Mouse (Mus musculus) frontal cortex, postnatal 36 days (tissue): ENCODE results near the gene Gm20604.

ENCODE experiments used
- DNase-seq, 2 experiments: peaks; one replicate each; pipeline ENCODE4 v3.0.0; 2022; ENCODE audit warnings: low spot score in 2 of 2

Gm20604 gene

DNA sequence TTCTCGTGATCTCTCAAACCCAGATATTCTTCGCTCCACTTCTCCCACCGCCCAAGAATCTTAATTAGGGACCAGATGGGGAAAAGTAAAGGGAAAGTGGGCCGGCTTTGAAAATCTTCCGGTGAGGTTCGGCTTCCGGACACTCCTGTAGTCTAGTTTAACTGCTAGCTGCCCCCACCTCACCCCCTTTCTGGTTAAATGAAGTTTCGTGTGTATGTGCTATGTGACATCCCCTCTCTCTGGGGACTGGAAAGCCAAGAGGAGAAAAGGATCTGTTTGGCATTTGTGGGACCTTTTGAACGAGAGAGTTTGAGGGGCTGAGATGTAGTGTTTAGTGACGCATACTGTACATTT, at the start of gene Gm20604:
Gm20604 (minus strand) TSS at position 270 of the 354 bp plus-strand sequence.
- no peak for DNase-seq

DNA sequence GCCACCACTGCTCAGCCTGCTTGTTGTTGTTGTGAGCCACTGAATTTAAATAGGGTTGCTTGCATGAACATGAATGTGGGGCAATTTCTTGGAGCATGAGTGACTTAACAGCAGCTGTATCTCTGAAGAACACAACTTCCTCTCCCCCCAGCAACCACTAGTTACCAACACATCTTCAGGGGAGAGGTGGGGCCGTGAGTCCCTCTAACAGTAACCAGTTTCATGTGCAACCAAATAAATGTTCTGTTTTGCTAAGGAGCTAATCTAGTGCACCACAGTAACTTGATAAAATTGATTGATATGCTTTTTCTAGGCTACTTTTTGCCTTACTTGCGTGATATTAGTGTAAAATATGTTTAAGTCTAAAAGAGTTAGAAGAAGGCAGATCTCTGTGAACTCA, 41.1 kb upstream of the Gm20604 start:
- no peak for DNase-seq

DNA sequence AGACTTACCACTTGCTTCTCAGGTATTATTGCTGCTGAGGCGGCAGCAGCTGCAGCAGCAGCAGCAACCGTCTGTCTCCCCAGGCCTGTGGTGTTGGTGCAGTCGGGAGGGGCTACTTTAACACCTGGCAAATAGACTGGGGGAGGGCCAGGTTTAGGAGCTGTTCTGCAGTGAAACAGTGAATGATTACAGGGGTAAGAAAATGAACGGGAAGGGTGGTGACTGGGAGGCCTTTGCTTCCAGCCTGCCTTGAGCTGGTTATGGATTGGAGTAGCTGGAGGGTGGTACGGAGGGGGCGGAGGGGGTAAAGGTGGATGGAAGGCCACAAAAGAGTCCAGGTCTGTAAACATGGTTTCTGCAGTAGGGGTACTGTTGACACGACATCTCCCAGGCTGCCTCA, 29.5 kb upstream of the Gm20604 start:
- no peak for DNase-seq

DNA sequence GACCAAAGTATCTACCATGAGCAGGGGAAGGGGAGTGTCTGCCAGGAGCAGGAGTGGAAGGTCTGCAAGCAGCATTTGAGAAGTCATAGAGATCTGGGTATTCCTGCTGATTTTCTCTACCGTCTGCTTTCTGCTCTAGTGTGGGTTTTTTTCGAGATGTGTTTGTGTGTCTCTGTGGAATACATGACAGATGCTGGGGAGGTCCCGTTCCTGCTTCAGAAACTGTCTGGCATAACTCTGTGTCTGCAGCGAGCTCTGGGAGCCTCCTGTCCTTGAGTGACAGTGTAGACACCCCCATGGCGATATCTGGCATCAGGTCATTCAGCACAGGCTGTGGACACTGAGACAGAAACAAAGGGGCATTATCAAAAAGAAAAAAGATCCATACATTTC, 27.1 kb upstream of the Gm20604 start:
- no peak for DNase-seq

DNA sequence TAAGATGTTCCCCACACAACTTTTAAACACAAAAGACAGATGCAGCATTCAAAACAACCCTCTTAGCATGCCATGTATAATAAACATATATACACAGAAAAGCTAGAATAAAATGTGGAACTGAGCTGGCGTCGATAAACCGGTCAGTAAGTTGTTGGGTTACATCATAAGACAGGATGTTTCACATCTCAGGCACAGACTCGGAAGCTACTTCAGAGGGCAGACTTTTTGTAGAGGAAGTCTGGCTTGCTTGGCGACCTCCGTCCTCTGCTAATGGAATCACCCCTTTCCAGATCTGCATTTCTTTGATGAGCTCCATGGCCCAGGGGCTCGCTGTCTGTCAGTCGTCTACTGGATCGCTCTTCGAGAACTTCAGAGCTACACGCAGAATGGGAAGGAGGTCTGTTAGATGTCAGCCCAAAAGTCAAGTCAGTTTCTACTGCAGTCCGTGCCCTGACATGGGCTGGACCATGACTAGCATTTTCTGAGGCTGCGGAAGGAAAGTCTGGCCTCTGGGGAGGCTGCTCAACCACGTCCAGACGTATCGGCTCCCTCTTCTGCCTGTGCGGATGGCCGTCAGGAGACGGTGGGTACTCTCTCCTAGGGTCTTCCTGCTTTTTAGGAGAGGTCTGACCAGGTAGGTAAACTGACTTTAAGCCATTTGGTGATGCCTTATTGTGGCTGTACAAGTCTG, 26.6 kb upstream of the Gm20604 start:
- no peak for DNase-seq

DNA sequence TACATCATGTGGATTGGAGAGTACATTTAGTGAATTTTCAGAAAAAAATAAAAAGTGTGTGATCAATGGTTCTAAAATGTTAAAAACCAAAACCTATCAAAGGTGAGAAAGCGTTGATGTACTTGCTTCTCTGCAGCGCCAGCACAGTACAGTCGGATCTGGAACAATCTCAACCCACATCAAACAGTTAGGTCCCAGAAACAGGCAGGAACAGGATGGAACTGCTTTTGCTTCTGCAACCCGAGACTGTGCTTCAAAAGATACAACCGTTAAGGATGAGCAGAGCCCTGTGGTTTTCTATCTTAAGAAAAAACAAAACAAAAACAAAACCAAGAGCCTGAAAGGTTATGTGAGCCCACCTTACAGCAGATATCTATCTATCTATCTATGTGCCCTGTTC, 24.4 kb upstream of the Gm20604 start:
- DNase-seq = no peak

DNA sequence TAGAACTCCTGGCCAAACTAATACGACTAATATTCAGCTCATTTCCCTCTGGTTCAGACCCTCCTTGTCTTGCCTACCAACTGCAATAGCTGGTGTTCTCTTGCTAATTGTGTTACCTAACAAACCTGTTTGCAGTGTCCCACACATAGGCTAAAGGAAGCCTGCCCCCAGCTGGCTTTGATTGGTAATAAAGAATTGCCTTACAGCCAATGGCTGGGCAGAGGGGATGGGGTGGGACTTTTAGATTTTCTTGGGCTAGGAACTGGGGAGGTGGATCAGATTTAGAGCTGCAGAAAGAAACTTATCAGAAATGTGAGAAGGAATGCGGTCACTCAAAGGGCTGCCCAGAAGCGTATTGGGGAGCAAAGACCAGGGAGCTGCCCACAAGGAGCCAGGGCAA, 21.0 kb upstream of the Gm20604 start:
- no peak for DNase-seq

DNA sequence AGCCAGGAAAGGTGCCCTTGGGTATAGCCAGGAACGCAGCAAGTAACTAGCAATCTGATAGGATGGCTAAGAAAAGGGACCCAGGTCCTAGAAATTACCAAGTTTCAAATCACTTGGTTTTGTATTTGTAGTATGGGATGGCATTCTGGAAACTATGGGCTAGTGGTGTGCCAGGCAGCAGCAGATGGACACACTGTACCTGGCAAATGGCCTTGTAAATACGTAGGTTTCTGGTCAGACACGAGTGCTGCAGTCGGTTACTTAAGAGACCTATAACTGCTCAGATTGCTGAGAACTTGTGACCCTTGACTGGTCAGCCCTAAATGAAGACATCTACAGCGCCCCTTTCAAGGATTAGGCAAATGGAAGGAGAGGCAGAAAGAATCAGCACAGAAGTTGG, 19.7 kb upstream of the Gm20604 start:
- DNase-seq = no peak

DNA sequence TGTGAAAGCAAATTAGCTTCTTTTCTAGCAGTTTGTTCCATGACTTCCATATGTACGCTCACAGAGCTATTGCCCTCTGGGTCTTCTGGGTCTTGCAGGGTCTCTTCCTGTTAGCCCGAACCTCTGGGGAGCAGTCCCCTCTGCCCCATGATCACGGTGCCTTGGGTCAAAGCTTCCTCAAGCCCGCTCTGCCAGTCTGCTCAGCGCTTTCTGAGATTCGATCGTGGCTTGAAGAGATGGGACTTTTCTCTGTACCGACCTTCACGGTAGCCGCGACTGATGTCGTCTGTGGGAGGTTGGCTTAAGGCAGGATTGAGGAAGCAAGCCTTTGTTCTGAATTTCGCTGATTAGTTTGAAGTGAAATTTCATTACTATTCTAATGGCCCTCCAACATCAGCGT, 17.6 kb upstream of the Gm20604 start:
- no peak for DNase-seq

DNA sequence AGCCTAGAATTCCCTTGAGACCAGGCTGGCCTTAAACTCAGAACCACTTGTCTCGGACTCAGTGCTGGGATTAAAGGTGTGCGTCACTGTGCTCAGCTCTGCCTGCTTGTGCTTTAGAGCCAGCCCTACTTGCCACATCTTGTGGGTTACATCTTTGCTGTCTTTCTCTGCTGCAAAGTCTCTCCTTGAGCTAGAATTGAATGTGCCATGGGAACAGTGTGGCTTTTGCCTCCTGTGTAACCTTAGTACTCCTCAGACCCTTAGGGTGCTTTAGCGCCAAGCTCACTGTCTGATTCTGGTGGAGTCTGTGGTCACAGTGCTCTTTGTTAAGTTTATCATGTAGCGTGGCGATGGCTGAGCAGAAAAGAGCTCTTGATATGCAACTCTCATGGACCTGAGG, 14.2 kb upstream of the Gm20604 start:
- no peak for DNase-seq

DNA sequence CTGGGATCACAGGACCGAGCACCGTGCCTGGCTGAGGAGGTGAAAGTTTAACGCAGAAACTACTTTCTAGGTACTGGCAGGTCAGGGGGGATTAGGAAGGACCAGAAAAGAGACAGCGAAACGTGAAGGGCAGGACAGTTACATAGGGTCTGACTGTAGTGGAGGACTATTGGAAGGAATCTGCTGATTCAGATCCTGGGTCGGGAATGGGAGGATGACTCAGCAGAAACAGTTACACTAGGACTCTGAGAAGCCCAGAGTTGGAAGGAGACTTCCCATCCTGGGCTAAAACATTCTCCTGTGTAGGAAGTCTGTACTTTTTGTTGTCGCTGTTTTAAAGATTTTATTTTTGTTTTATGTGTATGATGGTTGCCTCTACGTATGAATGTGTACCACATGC, 13.1 kb upstream of the Gm20604 start:
- DNase-seq = no peak

DNA sequence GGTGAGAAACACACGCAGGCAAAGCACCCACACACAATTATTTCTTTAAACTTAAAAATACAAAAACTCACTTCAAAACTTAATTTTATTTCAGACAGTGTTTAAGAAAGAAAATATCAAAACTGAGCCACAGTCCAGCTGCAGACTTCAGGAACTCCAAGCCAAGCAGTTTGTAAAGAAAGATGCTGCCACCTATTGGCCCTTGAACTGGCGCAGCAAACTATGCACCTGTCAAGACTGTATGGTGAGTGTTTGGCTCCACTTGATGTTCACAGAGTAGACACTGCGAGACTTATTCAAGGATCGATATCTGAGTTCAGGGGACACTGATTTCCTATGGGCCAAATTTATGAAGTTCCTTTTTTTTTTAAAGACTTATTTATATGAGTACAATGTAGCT, 10.5 kb upstream of the Gm20604 start:
- no peak for DNase-seq

DNA sequence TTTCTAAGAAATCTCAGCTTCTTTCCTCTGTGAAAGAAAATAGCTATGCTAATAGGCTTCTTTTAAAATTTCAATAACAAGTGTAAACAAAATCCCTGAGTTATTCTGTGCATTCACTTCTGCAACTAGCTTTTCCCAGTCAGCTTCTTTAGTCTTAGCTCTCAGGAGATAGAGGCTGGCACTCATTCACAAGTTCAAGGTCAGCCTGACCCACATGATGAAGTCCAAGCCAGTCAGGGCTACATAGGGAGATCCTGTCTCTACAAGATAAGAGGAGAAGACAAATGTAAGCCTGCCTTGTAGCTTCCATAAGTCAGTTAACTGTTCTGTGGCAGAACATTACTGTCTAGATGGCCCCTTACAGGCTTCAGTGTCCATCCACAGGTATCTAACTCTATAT, 5.2 kb upstream of the Gm20604 start:
- DNase-seq = no peak

DNA sequence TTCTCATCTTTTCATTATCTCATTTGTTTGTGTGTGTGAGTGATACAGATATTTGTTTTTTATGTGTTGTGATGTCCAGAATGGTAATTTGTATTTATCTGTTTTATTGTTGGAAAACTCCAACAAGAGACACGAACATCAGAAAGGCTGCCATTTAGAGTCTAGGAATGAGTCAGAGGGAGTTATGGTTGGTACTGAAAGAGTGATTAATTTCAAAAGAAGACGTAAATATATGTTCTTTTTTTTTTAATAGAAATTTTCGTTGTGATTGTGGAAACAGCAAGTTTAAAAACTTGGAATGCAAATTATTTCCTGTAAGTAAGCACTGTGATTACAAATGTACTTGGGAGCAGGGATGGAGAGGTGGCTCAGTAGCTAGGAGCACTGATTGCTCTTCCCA, 3.2 kb upstream of the Gm20604 start:
- no peak for DNase-seq

DNA sequence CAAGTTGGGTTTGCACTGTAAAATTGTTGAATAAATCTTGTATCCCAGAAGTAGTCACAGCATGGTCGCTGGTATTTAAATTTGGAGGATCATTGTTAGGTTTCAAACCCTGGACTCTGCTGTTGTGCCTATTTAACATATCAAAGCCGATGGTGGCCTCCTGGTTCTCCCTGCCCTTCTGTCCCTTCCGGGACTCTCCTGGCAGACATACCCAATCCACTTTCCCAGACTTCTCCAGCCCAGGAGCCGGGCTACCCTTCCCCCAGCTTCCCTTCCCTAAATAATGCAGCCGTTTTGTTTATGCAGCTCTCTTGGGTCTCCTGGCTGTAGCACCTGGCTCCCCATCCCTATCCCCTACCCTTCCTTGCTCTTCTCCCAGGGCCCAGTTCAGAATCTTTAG, 464 bp upstream of the Gm20604 start:
- DNase-seq = no peak

DNA sequence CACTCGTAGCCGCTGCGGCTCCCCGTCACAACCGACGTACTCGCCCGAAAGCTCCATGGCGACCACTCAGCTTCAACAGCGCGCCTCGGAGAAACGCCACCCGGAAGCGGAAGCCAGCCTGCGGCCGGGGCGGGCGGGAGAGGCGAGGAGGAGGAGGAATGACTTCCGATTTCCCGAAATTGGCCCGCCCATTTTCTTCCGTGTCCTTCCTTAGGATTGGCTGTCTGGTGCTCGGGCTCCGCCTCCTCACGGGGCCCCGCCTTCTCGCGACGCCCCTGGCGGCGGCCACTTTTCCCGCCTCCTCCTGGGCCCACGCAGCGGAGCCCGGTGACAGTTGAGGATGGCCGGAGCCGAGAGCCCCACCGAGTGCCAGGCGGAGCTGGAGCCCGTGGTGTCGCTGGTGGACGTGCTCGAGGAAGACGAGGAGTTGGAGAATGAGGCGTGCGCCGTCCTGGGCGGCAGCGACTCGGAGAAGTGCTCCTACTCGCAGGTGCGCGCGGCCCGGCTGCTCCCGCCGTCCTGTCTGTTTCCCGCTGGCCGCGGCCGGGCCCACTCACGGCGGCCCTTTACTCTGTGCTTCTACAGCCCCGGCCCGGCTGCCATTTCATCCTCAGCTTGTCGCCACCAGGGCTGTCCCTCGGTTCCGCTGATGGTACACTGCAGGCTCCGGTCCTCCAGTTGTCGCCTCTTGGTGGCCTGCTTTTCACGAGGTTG, 626 bp downstream of the Gm20604 start, which contains the start of the genes Gm28051, Gon7 and Ubr7:
Gm28051 (minus strand) TSS at position 77 of the 714 bp plus-strand sequence.
Gon7 (minus strand) TSS at position 115 of the 714 bp plus-strand sequence.
Ubr7 (plus strand) TSS at position 279 of the 714 bp plus-strand sequence.
- DNase-seq = peak; percentile 96 to 98

DNA sequence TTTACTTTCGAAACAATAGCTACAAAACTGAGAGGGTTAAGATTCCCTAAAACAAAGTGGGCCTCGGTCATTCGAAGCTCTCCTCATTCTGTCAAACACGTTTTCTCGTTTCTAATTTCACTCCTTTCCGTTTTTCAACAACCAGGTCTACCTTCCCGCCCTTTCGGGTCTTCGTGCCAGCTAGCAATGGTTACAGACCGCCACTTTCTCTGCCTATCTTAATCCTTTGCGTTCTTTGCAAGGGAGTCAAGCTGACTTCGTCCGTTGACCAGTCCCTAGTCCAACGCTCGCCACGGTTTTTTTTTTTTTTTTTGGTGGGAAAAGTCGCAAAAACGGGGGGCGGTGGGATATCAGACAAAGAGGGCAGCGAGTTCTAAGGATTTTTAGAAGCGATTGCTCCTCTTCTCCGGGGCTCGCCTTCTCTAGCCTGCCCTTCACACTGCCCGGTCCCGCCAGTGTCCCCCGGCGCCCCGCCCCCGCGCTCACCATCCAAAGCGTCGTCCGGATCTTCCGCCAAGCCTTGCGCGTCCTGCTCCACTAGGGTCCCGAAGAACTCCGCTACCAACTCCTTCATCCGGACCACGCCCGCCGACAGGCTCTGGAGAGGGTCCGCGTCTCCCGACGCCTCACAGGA, 1.3 kb downstream of the Gm20604 start:
- DNase-seq = no peak

DNA sequence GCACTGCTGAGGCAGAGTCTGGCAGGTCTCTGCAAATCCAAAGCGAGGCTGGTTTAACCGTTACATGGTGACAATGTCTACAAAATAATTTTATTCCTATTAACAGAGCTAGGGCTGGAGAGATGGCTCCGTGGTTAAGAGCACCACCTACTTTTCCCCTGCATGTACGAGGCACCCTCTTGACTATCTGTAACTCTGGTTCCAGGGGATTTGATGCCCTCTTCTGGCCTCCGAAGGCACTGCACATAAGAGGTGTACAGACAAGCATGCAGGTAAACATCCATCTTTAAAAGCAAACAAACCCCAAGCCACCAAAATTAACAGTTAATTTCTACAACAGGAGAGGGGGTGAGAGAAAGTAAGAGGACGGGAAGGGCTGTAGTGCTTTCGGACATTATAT, 2.2 kb downstream of the Gm20604 start:
- no peak for DNase-seq

DNA sequence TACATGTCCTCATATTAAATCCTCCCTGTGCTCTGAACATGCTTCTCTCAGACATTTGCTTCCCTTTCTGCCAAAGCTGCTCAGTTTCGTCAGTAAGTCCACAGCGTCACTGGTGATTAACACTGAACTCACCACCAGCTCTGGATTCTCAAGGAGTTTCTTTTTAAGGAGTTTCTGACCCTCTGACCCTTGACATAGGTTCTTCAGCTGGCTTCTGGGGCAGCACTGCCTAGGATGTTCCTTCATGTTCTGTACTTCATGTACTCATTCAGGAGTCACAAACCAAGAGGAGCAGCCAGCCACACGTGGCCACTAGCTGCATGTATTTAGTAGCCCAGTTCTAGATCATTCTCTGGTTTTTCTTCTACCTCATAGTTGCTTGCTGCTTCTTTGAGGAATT, 10.2 kb downstream of the Gm20604 start:
- DNase-seq = no peak

DNA sequence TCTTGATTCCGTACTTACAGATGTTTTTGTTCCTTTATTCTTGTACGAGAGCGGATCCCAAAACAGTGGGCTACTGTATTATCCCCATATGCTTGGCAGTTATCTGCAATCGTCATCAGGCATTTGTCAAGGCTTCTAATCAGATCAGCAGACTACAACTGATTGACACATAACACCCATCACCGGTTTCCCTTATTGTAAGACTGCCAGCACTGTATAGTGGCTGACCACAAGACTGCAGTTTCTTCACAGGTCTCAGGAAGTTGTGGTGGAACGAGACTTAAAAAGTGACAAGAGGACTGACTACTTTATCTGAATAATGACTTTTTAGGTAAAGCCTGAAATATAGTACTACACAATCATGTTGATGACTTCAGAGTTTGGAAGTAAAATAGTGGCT, 13.6 kb downstream of the Gm20604 start:
- DNase-seq = no peak

DNA sequence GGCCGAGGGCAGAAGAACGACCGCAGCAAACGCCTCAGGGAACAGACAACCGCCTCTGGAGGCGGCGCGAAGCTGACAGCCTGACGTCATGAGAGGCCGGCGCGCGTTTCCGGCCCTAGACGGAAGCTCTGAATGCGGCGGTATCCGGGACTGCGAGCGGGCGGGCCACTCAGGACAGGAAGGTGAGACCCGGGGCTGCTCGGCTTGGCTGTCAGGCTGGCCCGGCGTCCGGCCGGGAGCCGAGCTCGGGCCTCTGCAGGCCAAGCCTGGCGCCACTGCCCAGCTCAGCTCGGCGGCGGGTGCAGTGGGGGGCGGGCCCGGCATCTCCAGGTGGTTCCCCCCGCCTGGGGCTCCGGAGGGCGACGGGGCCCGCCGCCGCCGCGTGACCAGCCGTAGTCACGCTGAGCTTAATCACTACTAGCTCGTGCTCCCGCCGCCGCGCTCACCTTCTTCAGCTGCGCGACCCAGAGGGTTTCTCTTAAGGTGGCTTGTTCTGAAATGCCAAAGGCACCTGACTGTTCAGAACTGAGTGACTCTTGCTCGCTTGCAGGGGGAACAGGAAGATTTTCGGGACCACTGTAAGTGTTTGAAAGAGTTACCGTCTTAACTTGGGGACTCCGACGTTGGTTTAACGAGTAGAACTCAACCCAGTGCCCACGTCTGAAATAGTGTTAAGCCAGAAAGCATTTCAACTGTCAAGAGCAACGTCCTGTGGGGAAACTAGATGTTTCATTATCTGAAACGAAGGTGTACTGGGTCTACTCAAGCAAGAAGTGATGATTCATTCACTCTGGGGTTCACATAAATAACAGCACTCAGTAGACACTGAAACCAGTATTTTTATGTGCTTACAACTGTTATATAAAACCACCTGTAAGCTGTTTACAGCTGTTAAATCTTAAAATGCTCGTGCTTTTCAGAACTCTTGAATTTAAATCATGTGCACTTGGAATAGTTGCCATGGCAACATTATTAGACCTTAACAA, 14.6 kb downstream of the Gm20604 start, which contains the start of the genes Moap1 and Tmem251:
Moap1 (minus strand) TSS at position 73 of the 986 bp plus-strand sequence.
Tmem251 (plus strand) TSS at position 174 of the 986 bp plus-strand sequence.
- DNase-seq = peak; percentile 89 to 93
